Mouse (Mus musculus): ENCODE data around the gene Slc6a3. TPM values are rescaled to one million over a fixed set of nuclear protein-coding genes. Genes with fewer than 3 reads are reported as not detected.

The Slc6a3 gene
- polyA plus RNA-seq, 1 experiment from 2014 or later: not detected

Other genes with a start within 250 kb of the Slc6a3 start
- gene Mrpl36, start 208.2 kb upstream of the Slc6a3 start, polyA plus RNA-seq (2015; fragmentation: Nextera tagmentation; extraction: Ambion mirVana): 152 and 174 TPM in 2 replicates
- gene Ndufs6, start 208.2 kb upstream of the Slc6a3 start, polyA plus RNA-seq (2015; fragmentation: Nextera tagmentation; extraction: Ambion mirVana): 642 and 746 TPM in 2 replicates
- 16.0 and 19.0 TPM in 2 replicates for gene Lpcat1, start 69.5 kb upstream of the Slc6a3 start, polyA plus RNA-seq (2015; fragmentation: Nextera tagmentation; extraction: Ambion mirVana)
- 93.5 and 111 TPM in 2 replicates for gene Clptm1l, start 67.3 kb downstream of the Slc6a3 start, polyA plus RNA-seq (2015; fragmentation: Nextera tagmentation; extraction: Ambion mirVana)
- gene Tert, start 90.2 kb downstream of the Slc6a3 start, polyA plus RNA-seq (2015; fragmentation: Nextera tagmentation; extraction: Ambion mirVana): 2.1 and 2.4 TPM in 2 replicates
- not detected in 2 replicates for gene Slc6a18, start 141.3 kb downstream of the Slc6a3 start, polyA plus RNA-seq (2015; fragmentation: Nextera tagmentation; extraction: Ambion mirVana)
- gene Slc6a19, start 168.1 kb downstream of the Slc6a3 start, polyA plus RNA-seq (2015; fragmentation: Nextera tagmentation; extraction: Ambion mirVana): not detected in 2 replicates
- gene Slc12a7, start 196.3 kb downstream of the Slc6a3 start, polyA plus RNA-seq (2015; fragmentation: Nextera tagmentation; extraction: Ambion mirVana): 31.6 and 32.1 TPM in 2 replicates